In the genomic region with DNA sequence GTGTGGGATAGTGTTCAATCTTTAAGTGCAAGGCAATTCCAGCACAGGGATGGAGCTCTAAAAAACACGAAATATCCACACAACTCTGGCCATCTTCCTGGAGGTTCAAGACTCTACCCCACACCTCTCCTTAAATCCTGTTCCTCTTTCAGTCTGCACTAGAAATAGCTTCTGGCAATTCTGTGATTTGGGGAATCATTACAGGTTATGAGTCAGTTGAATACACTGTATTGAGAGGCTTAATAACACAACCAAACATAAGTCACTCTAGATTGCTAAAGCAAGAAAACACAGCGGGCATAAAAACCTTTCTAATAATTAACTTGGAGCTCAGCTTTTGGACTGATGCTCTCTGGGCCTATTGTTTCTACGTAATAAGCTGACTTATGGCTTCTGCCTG, we compare ENCODE assay signal across 26 mouse cellular contexts. TPM values are rescaled to one million over a fixed set of nuclear protein-coding genes. Genes with fewer than 3 reads are reported as not detected.
"Had no signal": no experiment of that assay in that cellular context is flagged by ENCODE, and none has a peak within 500 bp of the region (broad histone marks: within the 10 kb centered on the region; RNA-seq: fewer than 3 reads in every experiment).

No protein-coding gene starts in this region.

- DNase-seq: retina, postnatal 1 day; right cerebral cortex, adult 18-20 months; right cerebral cortex, postnatal 14 days; right cerebral cortex, postnatal 25 days; right cerebral cortex, postnatal 4 days; spleen, adult 18-20 months; thymus, adult 18-20 months; thymus, adult 2 months; thymus, postnatal 14 days; thymus, postnatal 25 days; thymus, postnatal 36 days; thymus, postnatal 4 days had no signal

- H3K27me3 ChIP-seq: neural tube, embryonic 12.5 days; neural tube, embryonic 13.5 days; neural tube, embryonic 15.5 days; stomach, embryonic 15.5 days had no signal

RNA-seq across cellular contexts. Expression of a gene that starts 2.1 kb away (rescaled TPM):
- total RNA-seq: neutrophil, adult 5-6 weeks had no signal
- polyA plus RNA-seq: neural tube, embryonic 12.5 days; neural tube, embryonic 13.5 days; neural tube, embryonic 14.5 days; neural tube, embryonic 15.5 days; small intestine, adult 2 months; spleen, adult 2 months; stomach, embryonic 14.5 days; stomach, embryonic 15.5 days; stomach, embryonic 16.5 days; stomach, postnatal 0 days; testis, adult 2 months; thymus, adult 2 months; thymus, postnatal 0 days; urinary bladder, adult 2 months had no signal

RNA-seq across cellular contexts. Expression of a gene that starts 19.8 kb away (rescaled TPM):
- total RNA-seq: neutrophil, adult 5-6 weeks had no signal
- polyA plus RNA-seq: neural tube, embryonic 12.5 days; neural tube, embryonic 13.5 days; neural tube, embryonic 14.5 days; neural tube, embryonic 15.5 days; small intestine, adult 2 months; spleen, adult 2 months; stomach, embryonic 14.5 days; stomach, embryonic 15.5 days; stomach, embryonic 16.5 days; stomach, postnatal 0 days; thymus, adult 2 months; thymus, postnatal 0 days; urinary bladder, adult 2 months had no signal

RNA-seq across cellular contexts. Expression of a gene that starts 41.4 kb away (rescaled TPM):
- total RNA-seq: neutrophil, adult 5-6 weeks had no signal
- polyA plus RNA-seq: neural tube, embryonic 12.5 days; neural tube, embryonic 13.5 days; neural tube, embryonic 14.5 days; neural tube, embryonic 15.5 days; small intestine, adult 2 months; spleen, adult 2 months; stomach, embryonic 14.5 days; stomach, embryonic 15.5 days; stomach, embryonic 16.5 days; stomach, postnatal 0 days; testis, adult 2 months; thymus, adult 2 months; thymus, postnatal 0 days; urinary bladder, adult 2 months had no signal

RNA-seq across cellular contexts. Expression of a gene that starts 57.0 kb away (rescaled TPM):
- total RNA-seq: neutrophil, adult 5-6 weeks had no signal
- polyA plus RNA-seq: neural tube, embryonic 12.5 days; neural tube, embryonic 13.5 days; neural tube, embryonic 14.5 days; neural tube, embryonic 15.5 days; small intestine, adult 2 months; spleen, adult 2 months; stomach, embryonic 14.5 days; stomach, embryonic 15.5 days; stomach, embryonic 16.5 days; thymus, adult 2 months; thymus, postnatal 0 days; urinary bladder, adult 2 months had no signal
